Mouse (Mus musculus) MN1 (cell line): ENCODE measurements around the gene Krtap20-2.
"Not testable (repeated sequence)": the region's sequence is repeated elsewhere in the genome, so short reads cannot be mapped to it uniquely, and the experiment has no call there.

Experiments
- DNase-seq: peaks from one replicate; pipeline ENCODE4 v3.0.0-alpha.2; 2016; ENCODE audit warnings: low spot score

Gene Krtap20-2

DNA sequence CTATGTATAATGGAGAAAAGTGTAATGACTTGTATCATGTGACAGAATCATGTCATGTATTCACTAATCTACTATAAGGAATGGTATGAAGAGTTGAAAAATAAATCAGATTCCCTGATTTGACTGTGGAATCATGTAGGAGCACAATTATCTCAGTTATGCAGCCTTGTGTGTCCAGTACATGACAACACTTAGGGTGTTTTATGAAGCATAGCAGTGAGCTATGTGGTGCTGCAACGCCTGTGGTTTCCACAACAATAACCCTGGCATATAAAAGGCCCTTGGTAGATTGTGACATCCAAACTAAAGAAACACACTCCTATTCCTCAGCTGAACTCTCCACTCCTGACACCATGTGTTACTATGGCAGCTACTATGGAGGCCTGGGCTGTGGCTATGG lies at the start of gene Krtap20-2:
Gene Krtap20-2, plus strand, starts transcription at position 301 of the 400 bp plus-strand sequence.
- no peak for DNase-seq

DNA sequence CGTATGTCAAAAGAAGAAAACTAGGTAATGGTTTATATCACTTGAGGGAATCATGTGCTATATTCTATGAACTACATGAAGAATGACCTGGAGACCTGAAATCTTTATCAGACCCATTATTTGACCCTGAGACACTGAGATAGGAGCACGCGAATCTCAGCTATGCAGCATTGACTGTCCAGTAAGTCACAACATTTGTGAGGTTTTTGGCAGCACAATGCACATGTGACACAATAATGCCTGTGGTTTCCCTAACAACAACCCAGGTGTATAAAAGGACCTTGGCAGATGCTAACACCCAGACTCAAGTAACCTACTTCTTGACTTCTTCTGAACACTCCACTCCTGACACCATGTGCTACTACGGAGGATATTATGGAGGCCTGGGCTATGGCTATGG lies 48.0 kb upstream of the Krtap20-2 start, which contains the start of gene Gm9789:
Gene Gm9789, plus strand, starts transcription at position 301 of the 400 bp plus-strand sequence.
- DNase-seq, result no peak

GRCm38 (mm10) chr16:89169190-89169589 lies 36.5 kb upstream of the Krtap20-2 start, which contains the start of gene Gm7735:
TSS of gene Gm7735 (plus strand) at chr16:89169490.
- DNase-seq, result not testable (repeated sequence)

GRCm38 (mm10) chr16:89174435-89174834 lies 31.2 kb upstream of the Krtap20-2 start, which contains the start of gene 1110057P08Rik:
TSS of gene 1110057P08Rik (plus strand) at chr16:89174735.
- DNase-seq, result no peak

DNA sequence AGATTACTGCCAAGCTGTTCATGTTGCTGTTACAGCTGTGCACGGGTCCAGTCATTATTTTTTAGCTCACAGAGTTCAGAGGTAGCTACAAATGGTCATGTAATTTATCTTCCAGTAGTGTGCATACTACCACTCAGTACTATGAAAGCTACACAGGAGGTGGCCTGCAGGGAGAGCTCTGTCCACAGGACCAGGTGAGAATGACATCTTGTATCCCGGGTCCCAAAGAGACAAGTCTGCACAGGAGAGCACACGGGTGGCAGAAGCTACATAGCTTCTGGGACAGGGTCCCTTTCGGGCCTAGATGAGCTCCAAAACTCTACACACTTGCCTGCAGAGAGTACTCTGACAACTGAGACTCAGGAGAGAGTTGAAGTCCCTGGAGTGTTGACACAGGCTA lies 17.0 kb upstream of the Krtap20-2 start:
- no peak for DNase-seq
